Comparison of ENCODE assay signal across 27 mouse cellular contexts in the genomic region with DNA sequence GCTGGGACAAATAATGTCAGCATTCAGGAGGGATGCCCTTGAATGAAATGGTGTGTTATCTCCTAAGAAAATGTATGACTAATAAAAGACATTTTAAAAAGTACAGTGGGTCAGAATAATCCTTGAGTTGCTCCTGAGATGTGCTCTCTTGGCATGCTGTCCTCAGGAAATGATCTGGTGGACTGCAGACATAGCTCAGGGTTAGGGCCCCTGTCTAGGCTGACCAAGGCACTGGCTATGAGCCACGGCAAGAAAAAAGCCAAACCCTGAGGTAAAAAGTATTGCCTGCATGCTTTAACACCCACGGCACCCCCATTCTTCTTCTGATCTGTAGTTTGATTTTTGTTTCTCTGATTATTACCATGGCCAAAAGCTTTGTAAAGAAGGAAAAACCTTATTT.
"Had no signal": no experiment of that assay in that cellular context is flagged by ENCODE, and none has a peak within 500 bp of the region (broad histone marks: within the 10 kb centered on the region; RNA-seq: fewer than 3 reads in every experiment).

No protein-coding gene starts in this region.

- ATAC-seq: hindbrain, embryonic 16.5 days; inflammation-experienced regulatory T-cells, adult 6 months; intestine, embryonic 15.5 days; intestine, postnatal 0 days; liver, postnatal 0 days had no signal

- H3K9me3 ChIP-seq: hindbrain, embryonic 12.5 days; intestine, embryonic 15.5 days; limb, embryonic 10.5 days; liver, embryonic 13.5 days; liver, embryonic 15.5 days had no signal

- H3K27ac ChIP-seq: heart, adult 2 months; hindbrain, embryonic 10.5 days; hindbrain, embryonic 12.5 days; hindbrain, embryonic 14.5 days; intestine, embryonic 15.5 days; layer of hippocampus, adult 2 months; left cerebral cortex, adult 2 months; limb, embryonic 10.5 days; limb, embryonic 12.5 days; liver, embryonic 13.5 days; liver, embryonic 15.5 days had no signal

- H3K4me1 ChIP-seq: hindbrain, embryonic 10.5 days; hindbrain, embryonic 12.5 days; intestine, embryonic 15.5 days; limb, embryonic 10.5 days; limb, embryonic 12.5 days; liver, embryonic 13.5 days; liver, embryonic 15.5 days had no signal

- DNase-seq: gastrocnemius, postnatal 10 days; gastrocnemius, postnatal 25 days; heart, adult 2 months; heart, postnatal 10 days; heart, postnatal 4 days; kidney, adult 18-20 months; kidney, adult 8-10 months; kidney, postnatal 10 days; kidney, postnatal 25 days; kidney, postnatal 4 days; liver; liver, embryonic 13.5 days; liver, postnatal 0 days had no signal

- H3K4me3 ChIP-seq: heart, adult 2 months; hindbrain, embryonic 10.5 days; hindbrain, embryonic 12.5 days; intestine, embryonic 15.5 days; layer of hippocampus, adult 2 months; left cerebral cortex, adult 2 months; limb, embryonic 10.5 days; limb, embryonic 12.5 days; liver, embryonic 13.5 days; liver, embryonic 15.5 days had no signal

- H3K36me3 ChIP-seq: intestine, embryonic 15.5 days; liver, embryonic 13.5 days had no signal

- H3K4me2 ChIP-seq: heart, embryonic 11.5 days; hindbrain, embryonic 12.5 days; hindbrain, embryonic 14.5 days; intestine, embryonic 15.5 days; limb, embryonic 12.5 days; liver, embryonic 11.5 days; liver, embryonic 13.5 days; liver, embryonic 15.5 days had no signal

- H3K9ac ChIP-seq: hindbrain, embryonic 12.5 days; hindbrain, embryonic 14.5 days; intestine, embryonic 15.5 days; limb, embryonic 12.5 days; liver, embryonic 13.5 days; liver, embryonic 15.5 days; liver, postnatal 0 days had no signal

- H3K27me3 ChIP-seq: hindbrain, embryonic 12.5 days; intestine, embryonic 15.5 days; limb, embryonic 12.5 days; liver, embryonic 13.5 days; liver, embryonic 15.5 days had no signal
